Mouse (Mus musculus) kidney, postnatal 25 days (tissue): ENCODE data around the gene Pitpnc1.
"Not testable (repeated sequence)": the region's sequence is repeated elsewhere in the genome, so short reads cannot be mapped to it uniquely, and the experiment has no call there.

Source experiments
- DNase-seq, 2 experiments: peaks; one replicate each; pipeline ENCODE4 v3.0.0; 2021; ENCODE audit warnings: mixed read lengths in 2 of 2

Gene Pitpnc1

GRCm38 (mm10) chr11:107470521-107471041, at the start of gene Pitpnc1:
Pitpnc1 (minus strand) TSS chr11:107470699.
- peak; percentile 89 to 94 for DNase-seq

GRCm38 (mm10) chr11:107518645-107519429, 48.3 kb upstream of the Pitpnc1 start:
- no peak for DNase-seq

DNA sequence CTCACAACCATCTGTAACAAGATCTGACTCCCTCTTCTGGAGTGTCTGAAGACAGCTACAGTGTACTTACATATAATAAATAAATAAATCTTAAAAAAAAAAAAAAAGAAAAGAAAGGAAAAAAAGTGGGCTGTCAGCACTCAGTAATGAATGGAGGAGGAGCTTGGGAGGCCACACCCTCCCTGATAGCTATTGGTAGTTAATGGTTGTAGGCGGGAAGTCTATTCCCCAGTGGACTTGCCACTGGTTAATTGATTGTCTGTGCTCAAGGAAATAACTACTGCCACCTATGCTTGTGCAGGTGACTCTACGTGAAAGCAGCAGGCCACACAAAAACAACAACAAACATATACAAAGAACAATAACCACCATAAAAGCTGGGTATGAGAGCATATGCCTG, 45.9 kb upstream of the Pitpnc1 start:
- no peak for DNase-seq

DNA sequence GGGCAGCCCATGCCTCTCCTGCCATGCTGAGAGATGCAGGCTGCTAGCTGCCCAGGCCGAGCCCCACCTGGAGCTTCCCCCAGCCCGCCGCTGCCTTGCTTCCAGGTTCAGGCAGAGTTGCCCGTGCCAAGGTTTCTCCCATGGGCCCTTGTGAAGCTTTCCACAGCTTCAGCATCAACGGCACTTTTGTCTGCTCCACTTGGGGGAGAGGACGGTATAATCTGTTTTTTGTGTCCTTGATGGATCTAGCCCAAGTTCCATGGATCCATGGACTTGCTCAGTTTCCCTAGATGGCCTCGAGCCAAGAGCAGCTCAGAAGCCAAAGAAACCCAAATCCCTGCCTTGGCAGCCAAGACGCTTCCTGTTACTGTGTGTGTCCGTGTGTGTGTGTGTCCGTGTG, 42.5 kb upstream of the Pitpnc1 start:
- DNase-seq = peak; percentile 41 to 61

GRCm38 (mm10) chr11:107511954-107512353, 41.5 kb upstream of the Pitpnc1 start:
- DNase-seq = peak; percentile 69 to 85

GRCm38 (mm10) chr11:107510362-107511269, 40.1 kb upstream of the Pitpnc1 start:
- peak; percentile 28 to 68 for DNase-seq

DNA sequence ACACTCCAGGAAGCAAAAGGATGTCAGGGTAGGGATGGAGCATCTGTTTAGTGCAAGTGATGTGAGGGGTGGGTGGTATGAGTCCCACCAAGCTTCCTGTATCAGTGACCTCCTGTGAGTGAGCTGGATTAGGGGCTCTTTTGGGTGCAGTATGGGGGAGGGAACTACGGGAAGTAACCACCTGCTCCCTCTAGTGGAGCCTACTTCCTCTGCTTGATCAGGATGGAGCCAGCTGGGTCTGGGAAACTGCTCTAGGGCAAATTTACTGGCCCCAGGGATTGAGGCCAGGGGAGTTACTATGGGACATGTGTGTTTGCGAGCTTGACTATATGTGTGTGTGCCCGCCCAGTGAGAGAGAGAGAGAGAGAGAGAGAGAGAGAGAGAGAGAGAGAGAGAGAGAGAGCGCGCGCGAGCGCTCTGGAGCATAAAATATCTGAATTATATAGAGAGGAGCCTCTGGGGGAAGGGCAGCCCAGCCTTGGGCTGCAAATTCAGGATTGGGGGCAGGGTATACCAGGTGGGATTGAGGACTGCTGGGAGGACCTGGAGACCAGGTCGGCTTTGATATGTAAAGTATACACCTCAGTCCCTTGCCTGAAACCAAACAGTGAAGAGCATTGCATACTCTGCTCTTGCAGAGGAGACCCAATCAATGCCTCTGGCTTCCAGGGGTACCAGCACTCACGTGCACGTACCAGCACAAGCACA, 39.3 kb upstream of the Pitpnc1 start:
- peak in 1 of 2 experiments; percentile 21 for DNase-seq

GRCm38 (mm10) chr11:107506260-107506659, 35.8 kb upstream of the Pitpnc1 start:
- DNase-seq = peak in 1 of 2 experiments; percentile 39

DNA sequence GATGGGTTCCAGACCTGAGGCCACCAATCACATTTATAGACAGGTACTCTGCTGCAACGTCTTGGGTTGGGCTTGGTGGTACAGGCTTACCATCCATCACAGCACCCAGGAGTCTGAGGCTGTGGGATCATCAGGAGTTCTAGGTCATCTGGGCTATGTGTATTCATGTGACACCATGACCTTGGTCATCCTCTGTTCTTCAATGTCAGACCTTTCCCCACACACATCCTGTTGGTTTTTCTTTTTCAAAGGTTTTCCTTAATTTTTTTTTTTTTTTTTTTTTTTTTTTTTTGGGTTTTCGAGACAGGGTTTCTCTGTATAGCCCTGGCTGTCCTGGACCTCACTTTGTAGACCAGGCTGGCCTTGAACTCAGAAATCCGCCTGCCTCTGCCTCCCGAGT, 33.9 kb upstream of the Pitpnc1 start:
- DNase-seq = not testable (repeated sequence)

DNA sequence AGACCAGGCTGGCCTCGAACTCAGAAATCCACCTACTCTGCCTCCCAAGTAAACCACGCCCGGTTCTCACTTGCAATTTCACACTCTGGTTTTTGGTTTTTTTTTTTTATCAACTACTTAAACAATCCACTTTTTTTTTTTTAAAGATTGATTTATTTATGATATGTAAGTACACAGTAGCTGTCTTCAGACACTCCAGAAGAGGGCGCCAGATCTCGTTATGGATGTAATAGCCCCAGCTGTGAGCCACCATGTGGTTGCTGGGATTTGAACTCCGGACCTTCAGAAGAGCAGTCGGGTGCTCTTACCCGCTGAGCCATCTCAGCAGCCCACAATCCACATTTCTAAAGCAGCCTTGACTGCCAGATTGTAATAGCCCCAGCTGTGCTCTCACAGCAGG, 32.3 kb upstream of the Pitpnc1 start:
- no peak for DNase-seq

- DNase-seq = no peak
Observed at GRCm38 (mm10) chr11:107484341-107484740, 13.8 kb upstream of the Pitpnc1 start.

- DNase-seq = no peak
Observed at GRCm38 (mm10) chr11:107479862-107480203, 9.3 kb upstream of the Pitpnc1 start.

DNA sequence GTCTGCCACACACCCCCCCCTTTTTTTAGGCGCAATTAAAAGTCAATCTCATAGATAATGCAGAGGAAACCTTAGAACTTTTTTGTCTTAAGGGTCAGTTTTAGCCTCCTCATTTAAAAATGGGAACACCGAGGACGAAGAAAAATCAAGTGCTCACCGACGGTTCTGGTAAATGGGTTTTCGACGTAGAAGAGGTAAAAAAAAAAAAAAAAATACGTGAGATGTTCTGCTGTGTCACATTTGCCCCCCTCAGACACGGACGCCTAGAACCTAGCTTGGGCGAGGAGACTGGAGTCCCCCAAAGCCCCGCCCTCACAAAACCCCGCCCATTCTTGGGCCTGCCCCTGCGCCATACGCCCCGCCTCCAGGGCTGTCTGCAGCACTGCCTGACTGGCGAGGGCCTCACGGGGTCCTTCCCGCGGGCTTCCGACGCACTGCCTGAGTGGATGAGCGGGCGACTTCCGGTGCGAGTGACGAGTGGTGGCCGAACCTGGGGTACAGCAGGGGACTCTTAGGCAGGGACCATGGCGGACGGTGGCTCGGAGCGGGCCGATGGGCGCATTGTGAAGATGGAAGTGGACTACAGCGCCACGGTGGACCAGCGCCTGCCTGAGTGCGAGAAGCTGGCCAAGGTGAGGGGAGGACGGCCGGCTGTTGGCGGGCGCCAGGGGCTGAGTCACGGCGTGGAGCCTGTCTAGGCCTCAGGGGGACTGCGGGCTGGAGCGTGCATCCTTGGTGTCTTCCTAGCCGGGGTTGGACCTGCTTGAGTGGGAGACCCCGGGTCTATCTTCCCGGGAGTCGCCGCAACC, 8.8 kb upstream of the Pitpnc1 start, which contains the start of gene Psmd12:
Gene Psmd12 (plus strand): TSS at position 432 of the 809 bp plus-strand sequence.
- DNase-seq = peak; percentile 97

DNA sequence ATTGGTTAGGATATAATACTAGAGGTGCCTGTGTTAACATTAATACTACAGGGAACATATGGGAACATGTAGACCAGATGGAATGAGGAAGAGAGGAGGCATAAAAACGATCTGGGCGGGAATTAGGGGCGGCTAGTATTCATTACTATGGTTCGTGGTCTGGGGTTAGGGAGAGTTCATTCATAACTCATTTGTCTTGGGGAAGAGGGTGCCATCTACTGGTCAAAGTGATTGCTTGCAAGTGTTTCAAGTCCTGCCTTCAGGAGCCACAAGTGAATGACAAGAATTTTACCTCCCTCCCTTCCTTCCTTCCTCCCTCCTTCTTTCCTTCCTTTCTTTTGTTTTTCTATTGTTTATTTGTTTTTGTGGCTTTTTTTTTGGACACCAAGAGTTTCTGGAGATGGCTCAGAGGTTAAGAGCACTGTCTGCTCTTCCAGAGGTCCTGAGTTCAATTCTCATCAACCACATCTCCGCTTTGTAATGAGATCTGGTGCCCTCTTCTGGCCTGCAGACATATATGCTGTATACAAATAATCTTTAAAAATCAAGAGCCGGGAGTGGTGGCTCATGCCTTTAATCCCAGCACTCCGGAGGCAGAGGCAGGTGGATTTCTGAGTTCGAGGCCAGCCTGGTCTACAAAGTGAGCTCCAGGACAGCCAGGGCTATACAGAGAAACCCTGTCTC, 2.8 kb upstream of the Pitpnc1 start:
- peak; percentile 51 to 60 for DNase-seq

DNA sequence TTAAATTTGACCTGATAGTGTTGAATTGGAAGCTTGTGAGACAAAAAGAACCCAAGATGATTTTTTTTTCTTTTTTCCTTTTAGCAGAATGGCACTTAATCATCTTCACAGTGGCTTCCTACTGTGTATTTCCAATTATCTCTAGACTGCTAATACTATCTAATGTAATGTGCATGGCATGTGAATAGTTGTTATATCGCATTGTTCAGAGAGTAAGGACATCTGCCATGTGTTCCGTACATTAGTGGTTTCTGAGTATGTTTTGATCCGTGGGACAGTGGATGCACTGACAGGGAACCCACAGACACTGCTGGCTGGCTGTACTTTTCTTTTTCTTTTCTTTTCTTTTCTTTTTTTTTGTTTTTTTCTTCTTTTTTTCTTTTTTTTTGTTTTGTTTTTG, 1.8 kb upstream of the Pitpnc1 start:
- no peak for DNase-seq

DNA sequence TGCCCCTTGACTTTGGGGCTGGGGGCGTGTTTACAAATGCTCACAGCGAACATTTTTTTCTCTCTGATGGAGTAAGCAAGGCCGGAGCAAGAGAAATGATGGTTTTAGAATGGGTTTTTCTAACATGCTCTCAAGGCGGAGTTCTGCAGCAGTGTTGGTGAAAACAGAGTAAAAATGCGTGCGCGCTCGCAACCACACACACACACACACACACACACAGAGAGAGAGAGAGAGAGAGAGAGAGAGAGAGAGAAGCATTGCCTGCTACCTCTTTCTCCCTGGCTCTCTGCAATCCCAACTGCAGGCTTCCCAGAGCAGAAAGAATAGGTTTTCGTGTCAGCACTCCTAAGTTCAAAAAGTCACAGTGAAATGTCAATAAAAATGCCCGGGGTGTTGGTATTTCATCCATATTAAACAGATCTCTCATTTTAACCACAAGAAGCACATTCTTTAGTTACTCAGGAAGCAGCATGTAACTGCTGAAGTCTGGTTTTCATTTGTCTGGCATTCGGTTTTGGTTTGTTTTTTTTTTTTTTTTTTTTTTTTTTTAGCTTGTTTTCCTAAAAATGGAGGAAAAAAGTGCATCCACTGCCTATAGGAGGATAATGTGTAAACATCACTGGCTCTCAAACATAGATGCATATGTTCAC, 697 bp upstream of the Pitpnc1 start:
- no peak for DNase-seq

DNA sequence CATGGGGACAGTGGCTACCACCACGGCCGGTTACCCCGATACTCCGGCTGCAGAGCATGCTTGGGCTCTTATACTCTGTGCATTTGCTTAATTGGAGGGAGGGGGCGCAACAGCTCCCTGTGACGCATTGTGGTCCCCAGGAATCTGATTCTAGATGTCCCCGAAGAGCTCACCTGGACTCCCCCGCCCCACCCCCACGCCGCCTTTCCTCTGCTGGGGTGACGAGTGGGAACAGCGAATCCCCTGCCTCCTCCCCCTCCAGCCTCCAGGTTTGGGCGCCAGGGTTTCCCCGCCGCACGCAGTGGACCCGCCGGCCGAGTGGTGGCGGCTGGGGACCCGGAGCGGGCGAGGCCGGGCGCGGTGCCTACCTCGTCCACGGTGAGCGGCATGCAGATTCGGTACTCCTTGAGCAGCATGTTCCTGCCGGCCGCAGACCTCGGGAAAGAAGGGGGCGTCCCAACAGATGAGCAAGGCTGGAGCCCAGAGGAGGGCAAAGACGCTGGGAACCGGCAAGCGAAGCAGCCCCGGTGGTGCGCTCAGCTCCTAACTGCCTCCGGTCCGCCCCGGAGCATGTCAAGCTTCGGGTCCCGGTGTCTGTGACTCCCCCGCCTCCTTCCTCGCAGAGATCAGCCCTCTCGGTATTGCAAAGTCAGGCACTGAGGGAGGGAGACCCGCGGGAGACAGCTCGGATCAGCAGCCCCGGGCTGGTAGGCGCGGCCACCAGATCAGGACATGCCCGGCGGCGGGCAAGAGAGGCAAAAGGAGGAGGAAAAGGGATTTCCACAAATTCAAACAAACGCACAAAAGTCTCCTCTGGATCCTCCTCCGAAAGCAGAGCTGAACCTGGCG, 752 bp downstream of the Pitpnc1 start:
- DNase-seq = peak; percentile 66 to 81

GRCm38 (mm10) chr11:107469031-107469522, 1.4 kb downstream of the Pitpnc1 start:
- DNase-seq = peak; percentile 81 to 89

DNA sequence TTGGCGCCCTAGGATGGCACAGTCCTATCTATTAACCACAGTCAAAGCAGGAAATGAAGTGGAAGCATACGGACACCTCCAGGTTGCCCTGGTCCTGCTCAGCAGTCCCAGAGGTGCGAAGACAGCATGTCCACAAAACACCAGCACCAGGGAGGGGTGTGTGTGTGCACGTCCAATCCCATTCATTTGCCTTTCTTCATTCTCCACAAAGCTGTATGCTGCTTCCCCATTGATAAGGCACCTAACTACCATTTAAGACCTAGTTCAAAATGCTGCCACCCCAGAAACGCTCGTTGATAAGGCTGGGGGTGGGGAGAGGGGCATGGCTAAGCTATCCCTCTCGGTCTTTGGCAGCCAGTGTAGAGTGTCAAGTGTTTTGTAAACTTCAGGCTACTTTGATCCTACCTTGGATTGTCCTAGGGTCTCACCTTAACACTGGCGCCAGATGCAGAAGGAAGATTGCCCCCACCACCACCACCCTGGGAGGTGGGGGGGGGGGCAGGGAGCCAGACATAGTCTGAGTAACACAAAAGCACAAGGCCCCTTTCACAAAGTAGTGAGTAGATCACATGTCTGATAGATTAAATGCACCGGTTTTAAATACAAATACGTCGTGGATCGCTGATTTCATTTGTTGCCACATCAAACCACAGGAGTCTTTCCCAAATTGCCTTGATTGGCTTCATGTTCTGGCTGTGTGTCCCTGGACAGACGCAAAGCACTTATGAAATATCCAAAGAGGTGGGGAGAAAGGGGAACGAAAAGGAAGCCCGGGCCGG, 2.1 kb downstream of the Pitpnc1 start:
- peak in 1 of 2 experiments; percentile 43 for DNase-seq
